Mouse (Mus musculus) kidney, embryonic 16.5 days (tissue): Measurements from ENCODE around the gene Farp2. TPM values are rescaled to one million over a fixed set of nuclear protein-coding genes. Genes with fewer than 3 reads are reported as not detected.

Experiments used
- ATAC-seq: fragments of 200-750 bp; cut with Nextera tagmentation; 2 replicates; pipeline ENCODE4 v1.8.0; 2017; ENCODE audit warnings: moderate TSS enrichment; ENCODE audit not compliant: low FRiP score, low TSS enrichment
- H3K27ac ChIP-seq: fragments of 300-500 bp; sonication (generic); 2 replicates; pipeline ENCODE4 v1.5.1; 2014; ENCODE audit warnings: low read length
- H3K27me3 ChIP-seq: fragments of 300-500 bp; sonication (generic); 2 replicates; pipeline ENCODE4 v1.6.1; 2014; ENCODE audit warnings: low read length, control low read depth, mixed read lengths; ENCODE audit not compliant: insufficient read depth
- H3K36me3 ChIP-seq: fragments of 300-500 bp; sonication (generic); 2 replicates; pipeline ENCODE4 v1.6.1; 2014; ENCODE audit warnings: low read length, control low read depth, mixed read lengths; ENCODE audit not compliant: insufficient read depth
- H3K4me1 ChIP-seq: fragments of 300-500 bp; sonication (generic); 2 replicates; pipeline ENCODE4 v1.6.1; 2014; ENCODE audit warnings: low read length, control low read depth, mixed read lengths; ENCODE audit not compliant: insufficient read depth
- H3K4me2 ChIP-seq: fragments of 300-500 bp; sonication (generic); replicated peaks from 2 replicates; pipeline ENCODE4 v1.6.1; 2014; ENCODE audit warnings: low read depth, low read length
- H3K4me3 ChIP-seq: fragments of 300-500 bp; sonication (generic); 2 replicates; pipeline ENCODE4 v1.5.1; 2014; ENCODE audit warnings: mild to moderate bottlenecking, low read length
- H3K9ac ChIP-seq: fragments of 300-500 bp; sonication (generic); replicated peaks from 2 replicates; pipeline ENCODE4 v1.6.1; 2014; ENCODE audit warnings: low read length
- H3K9me3 ChIP-seq: fragments of 300-500 bp; sonication (generic); 2 replicates; pipeline ENCODE4 v1.6.1; 2016; ENCODE audit warnings: low read length, control low read depth
- WGBS: fragments of 180-500 bp; shearing (Covaris S2); extraction: QIAGEN DNeasy Blood & Tissue Kit; methylation state at CpG from one replicate; pipeline ENCODE4 v1.1.7; 2014; 5-methylcytosine and 5-hydroxymethylcytosine counted together
- polyA plus RNA-seq: library from polyadenylated mRNA; unstranded; fragments of >200 nt; fragmentation: Nextera tagmentation; extraction: Ambion mirVana; gene quantifications from 2 replicates; pipeline ENCODE4 v1.2.1, GENCODE M21; 2015

Gene Farp2
- polyA plus RNA-seq, 1 experiment from 2014 or later = 10.1 TPM

DNA sequence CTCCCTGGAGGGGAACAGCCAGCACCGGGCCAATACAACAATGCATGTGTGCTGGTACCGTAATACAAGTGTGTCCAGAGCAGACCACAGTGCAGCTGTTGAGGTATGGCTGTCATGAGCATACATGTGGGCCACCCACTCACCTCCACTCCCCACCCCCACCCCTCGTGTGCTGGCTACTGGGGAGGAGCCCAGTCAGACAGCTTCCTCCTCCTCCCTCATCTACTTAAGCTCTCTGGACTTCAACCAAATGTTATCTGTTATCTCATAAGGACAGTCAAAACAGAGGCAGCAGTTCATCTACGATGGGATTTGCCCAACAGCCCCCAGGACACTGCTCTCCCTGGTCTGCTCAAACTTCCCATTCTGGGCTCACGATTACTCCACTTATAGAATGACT is 107.1 kb downstream of the Farp2 start:
- H3K4me3 ChIP-seq = no peak overlapping the region
- no peak overlapping the region for H3K9ac ChIP-seq
- 64% methylated on average over 5 of the region's 5 CpGs for WGBS
- no peaks in the 10 kb centered on the region for H3K4me1 ChIP-seq
- H3K27ac ChIP-seq = peak overlapping the region; percentile 72; the same call in 1 of the 2 replicates
- peaks cover 29% of the 10 kb centered on the region for H3K36me3 ChIP-seq
- H3K4me2 ChIP-seq = no peak overlapping the region
- peak; percentile 20; the same call in 1 of the 2 replicates for ATAC-seq
- no peaks in the 10 kb centered on the region for H3K9me3 ChIP-seq
- H3K27me3 ChIP-seq = no peaks in the 10 kb centered on the region

DNA sequence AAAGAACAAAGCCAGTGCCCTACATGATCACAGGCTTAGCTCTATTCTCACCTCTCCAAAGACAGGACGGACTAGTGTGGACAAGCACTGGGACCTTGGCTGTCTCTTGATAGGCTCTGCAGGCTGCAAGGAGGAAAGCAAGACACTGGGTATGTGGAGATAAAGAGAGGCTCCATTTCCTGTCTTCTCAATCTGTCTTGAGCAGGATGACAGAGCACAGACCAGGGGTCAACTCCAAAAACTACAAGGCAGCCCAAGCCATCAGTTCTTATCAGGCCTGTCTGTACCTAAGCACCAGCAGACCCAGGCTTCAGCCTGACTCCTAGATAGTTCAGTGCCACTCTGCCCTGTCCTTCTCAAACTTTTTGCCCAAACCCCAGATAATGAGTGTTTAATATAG is 112.6 kb downstream of the Farp2 start:
- Histone ChIP-seq H3K9ac (no peak overlapping the region), H3K9me3 (no peaks in the 10 kb centered on the region), H3K4me2 (no peak overlapping the region), H3K36me3 (peaks cover 79% of the 10 kb centered on the region), H3K27me3 (no peaks in the 10 kb centered on the region), H3K27ac (no peak overlapping the region), H3K4me1 (no peaks in the 10 kb centered on the region), H3K4me3 (no peak overlapping the region)
- ATAC-seq = no peak
- 83% methylated on average over 1 of the region's 1 CpGs for WGBS

DNA sequence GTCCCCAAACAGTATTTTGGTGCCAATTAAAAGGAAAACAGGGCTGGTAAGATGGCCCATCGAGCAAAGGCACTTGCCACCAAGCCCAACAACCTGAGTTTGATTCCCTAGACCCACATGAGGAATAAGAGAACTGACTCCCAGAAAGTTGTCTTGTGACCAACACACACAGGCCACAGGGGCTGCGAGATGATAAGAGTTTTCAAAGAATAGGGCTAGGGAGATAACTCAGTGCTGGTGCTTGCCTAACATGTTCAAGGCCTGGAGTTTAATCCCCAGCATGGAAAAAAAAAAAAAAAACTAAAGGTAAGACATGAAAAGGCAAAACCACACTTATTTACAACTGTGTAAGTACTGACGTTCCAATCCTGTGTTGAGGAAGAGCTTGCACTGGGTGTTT is 118.9 kb downstream of the Farp2 start:
- no peak for ATAC-seq
- Histone ChIP-seq H3K27ac (no peak overlapping the region), H3K4me2 (no peak overlapping the region), H3K9ac (no peak overlapping the region), H3K4me1 (peaks cover 15% of the 10 kb centered on the region), H3K9me3 (no peaks in the 10 kb centered on the region), H3K4me3 (no peak overlapping the region), H3K27me3 (no peaks in the 10 kb centered on the region), H3K36me3 (peaks cover 32% of the 10 kb centered on the region)
- whole genome bisulfite sequencing = 85% methylated on average over 3 of the region's 3 CpGs

- no peaks in the 10 kb centered on the region for H3K9me3 ChIP-seq
- no peak overlapping the region for H3K4me2 ChIP-seq
- H3K27ac ChIP-seq = no peak overlapping the region
- H3K27me3 ChIP-seq = no peaks in the 10 kb centered on the region
- H3K4me1 ChIP-seq = peaks cover 15% of the 10 kb centered on the region
- 93% methylated on average over 3 of the region's 3 CpGs for WGBS
- H3K36me3 ChIP-seq = peaks cover 13% of the 10 kb centered on the region
- no peak for ATAC-seq
- H3K9ac ChIP-seq = no peak overlapping the region
- no peak overlapping the region for H3K4me3 ChIP-seq
Measured at GRCm38 (mm10) chr1:93632723-93633122, 120.8 kb downstream of the Farp2 start.

DNA sequence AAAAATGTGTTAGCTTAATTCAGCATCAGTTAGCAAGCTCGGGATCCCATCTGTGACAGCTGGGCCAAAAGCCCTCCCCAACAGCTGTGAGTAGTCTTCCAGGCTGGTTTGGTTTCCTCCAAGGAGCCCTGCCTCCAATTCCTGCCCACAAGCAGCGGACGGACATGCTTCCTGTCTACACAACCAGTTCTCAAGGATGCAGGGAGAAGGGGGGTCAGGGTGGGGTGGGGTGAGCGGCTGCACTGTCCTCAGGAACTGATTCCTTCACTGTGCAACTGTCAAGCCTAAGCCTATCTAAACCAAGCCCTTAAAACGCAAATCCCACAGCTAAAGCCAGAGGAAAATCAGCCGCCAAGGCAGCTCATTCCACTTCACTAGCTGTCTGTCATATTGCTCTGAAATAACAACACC is 122.6 kb downstream of the Farp2 start:
- Histone ChIP-seq H3K4me2 (peak overlapping the region; percentile 79), H3K4me3 (peak overlapping the region; percentile 61), H3K27me3 (no peaks in the 10 kb centered on the region), H3K4me1 (peaks cover 15% of the 10 kb centered on the region), H3K9me3 (no peaks in the 10 kb centered on the region), H3K27ac (peak overlapping the region; percentile 87), H3K9ac (peak overlapping the region; percentile 81), H3K36me3 (no peaks in the 10 kb centered on the region)
- 3% methylated on average over 6 of the region's 6 CpGs for WGBS
- ATAC-seq = 0 out of 2 replicates have a peak, but pooled peaks have one; percentile 4

DNA sequence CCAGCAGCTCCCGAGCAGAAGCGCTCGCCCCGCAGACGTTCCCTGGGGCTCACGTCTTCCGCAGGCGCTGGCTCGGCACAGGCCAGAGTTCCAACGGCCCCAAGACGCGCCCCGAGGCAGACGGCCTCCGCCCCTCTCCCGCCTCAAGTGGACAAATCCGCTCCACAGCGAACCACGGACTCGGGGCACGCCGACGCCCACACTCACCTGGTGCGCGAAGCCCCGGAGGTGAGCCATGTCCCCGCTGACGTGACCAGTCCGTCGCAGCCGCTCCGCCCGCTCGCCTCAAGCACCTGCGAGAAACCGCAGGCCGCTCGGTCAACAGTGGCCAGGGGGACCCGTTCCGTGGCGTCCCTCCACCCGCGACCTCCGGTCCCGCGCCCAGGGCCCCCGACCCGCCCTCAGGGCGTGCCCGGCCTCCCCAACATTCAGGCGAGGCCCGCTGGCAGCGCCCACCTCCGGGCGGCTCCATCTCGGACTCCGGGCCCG is 123.3 kb downstream of the Farp2 start:
- no peaks in the 10 kb centered on the region for H3K27me3 ChIP-seq
- under 1% methylated on average over 51 of the region's 58 CpGs for WGBS
- peak overlapping the region; percentile 79 for H3K4me2 ChIP-seq
- peak overlapping the region; percentile 61 for H3K4me3 ChIP-seq
- peak overlapping the region; percentile 81 for H3K9ac ChIP-seq
- no peaks in the 10 kb centered on the region for H3K36me3 ChIP-seq
- H3K9me3 ChIP-seq = no peaks in the 10 kb centered on the region
- H3K27ac ChIP-seq = peak overlapping the region; percentile 87
- ATAC-seq = no peak; the same call in none of the 2 replicates
- peaks cover 15% of the 10 kb centered on the region for H3K4me1 ChIP-seq

GRCm38 (mm10) chr1:93635580-93636192 is 123.8 kb downstream of the Farp2 start:
- Histone ChIP-seq H3K4me1 (peaks cover 15% of the 10 kb centered on the region), H3K27ac (peak overlapping the region; percentile 87), H3K4me3 (peak overlapping the region; percentile 61), H3K27me3 (no peaks in the 10 kb centered on the region), H3K36me3 (no peaks in the 10 kb centered on the region), H3K4me2 (peak overlapping the region; percentile 83), H3K9me3 (no peaks in the 10 kb centered on the region), H3K9ac (peak overlapping the region; percentile 81)
- WGBS = under 1% methylated on average over 44 of the region's 44 CpGs
- ATAC-seq = peak; percentile 99

DNA sequence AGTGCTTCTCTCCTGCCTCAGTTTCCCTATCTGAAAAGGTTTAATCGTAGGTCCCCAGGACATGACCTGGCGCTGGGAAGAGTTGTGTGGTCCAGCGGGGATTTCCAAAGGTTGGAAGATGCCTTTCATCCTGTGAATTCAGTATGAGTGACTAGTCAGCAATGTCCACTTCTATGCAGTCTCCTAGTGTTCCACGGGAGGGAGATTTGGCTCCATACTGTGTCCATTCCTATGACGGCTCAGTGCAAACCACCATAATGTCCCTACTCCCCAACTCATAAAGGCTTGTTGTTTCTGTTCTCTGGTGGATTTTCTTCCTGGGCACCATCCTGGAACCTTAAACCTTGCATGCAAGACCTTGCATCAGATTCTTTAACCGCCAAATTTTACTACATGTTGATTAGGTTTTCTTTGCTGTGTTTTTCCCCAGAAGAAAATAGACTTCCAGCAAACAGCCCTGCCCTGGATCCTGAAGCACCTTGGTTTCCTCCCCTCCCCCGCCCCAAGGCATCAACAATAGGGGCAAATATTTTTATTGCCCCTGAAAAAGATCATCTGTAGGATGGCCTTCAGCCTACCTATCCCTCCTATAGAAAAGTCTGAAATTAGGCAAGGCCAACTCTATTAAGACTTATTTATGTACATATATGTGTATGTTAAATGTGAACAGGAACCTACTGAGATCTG is 124.5 kb downstream of the Farp2 start:
- H3K9ac ChIP-seq = peak overlapping the region; percentile 78
- H3K4me3 ChIP-seq = peak overlapping the region; percentile 61
- ATAC-seq = peak; percentile 31
- 34% methylated on average over 7 of the region's 7 CpGs for WGBS
- no peaks in the 10 kb centered on the region for H3K36me3 ChIP-seq
- H3K27ac ChIP-seq = peak overlapping the region; percentile 87
- no peaks in the 10 kb centered on the region for H3K27me3 ChIP-seq
- H3K4me1 ChIP-seq = peaks cover 15% of the 10 kb centered on the region
- peak overlapping the region; percentile 83 for H3K4me2 ChIP-seq
- H3K9me3 ChIP-seq = no peaks in the 10 kb centered on the region

DNA sequence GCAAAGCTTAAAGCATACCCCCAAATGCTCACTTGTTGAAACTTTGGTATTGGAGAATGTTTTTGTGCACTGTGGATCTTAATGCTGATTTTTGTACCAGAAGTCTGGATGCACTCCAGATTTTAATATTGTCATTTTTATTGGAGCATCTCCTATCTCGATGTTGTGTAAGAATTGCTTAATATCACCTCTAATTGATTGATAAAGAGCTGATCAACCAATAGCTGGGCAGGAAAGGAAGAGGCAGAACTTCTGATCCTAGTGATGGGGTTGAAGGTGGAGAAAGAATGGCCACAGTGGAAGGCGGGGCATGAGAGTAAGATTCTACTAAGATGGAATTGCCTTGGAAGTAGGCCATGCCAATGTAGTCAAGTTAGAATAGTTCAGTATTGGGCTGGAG is 130.1 kb downstream of the Farp2 start:
- no peaks in the 10 kb centered on the region for H3K4me1 ChIP-seq
- no peaks in the 10 kb centered on the region for H3K36me3 ChIP-seq
- H3K4me2 ChIP-seq = no peak overlapping the region
- H3K27ac ChIP-seq = no peak overlapping the region
- no peak overlapping the region for H3K9ac ChIP-seq
- no peak overlapping the region for H3K4me3 ChIP-seq
- 81% methylated on average over 2 of the region's 2 CpGs for WGBS
- no peaks in the 10 kb centered on the region for H3K9me3 ChIP-seq
- no peak for ATAC-seq
- no peaks in the 10 kb centered on the region for H3K27me3 ChIP-seq

GRCm38 (mm10) chr1:93642692-93643091 is 130.8 kb downstream of the Farp2 start:
- no peaks in the 10 kb centered on the region for H3K27me3 ChIP-seq
- no peak overlapping the region for H3K4me2 ChIP-seq
- no peak overlapping the region for H3K27ac ChIP-seq
- H3K9me3 ChIP-seq = no peaks in the 10 kb centered on the region
- H3K36me3 ChIP-seq = no peaks in the 10 kb centered on the region
- no peak for ATAC-seq
- no peaks in the 10 kb centered on the region for H3K4me1 ChIP-seq
- H3K9ac ChIP-seq = no peak overlapping the region
- 89% methylated on average over 2 of the region's 2 CpGs for WGBS
- H3K4me3 ChIP-seq = no peak overlapping the region
